Mouse (Mus musculus): ENCODE data around the gene Lhx8. TPM values are rescaled to one million over a fixed set of nuclear protein-coding genes. Genes with fewer than 3 reads are reported as not detected.

Gene Lhx8
- total RNA-seq, 2 experiments from 2014 or later: 0.52 to 1.2 TPM

- DNase-seq (ENCODE audit: low spot score in 2 of 2): no peak
Measured at GRCm38 (mm10) chr3:154327110-154327882, 3.2 kb downstream of the Lhx8 start.

- no peak for DNase-seq (ENCODE audit: low spot score in 2 of 2)
Measured at GRCm38 (mm10) chr3:154321921-154322574, 8.4 kb downstream of the Lhx8 start.

GRCm38 (mm10) chr3:154317651-154318248, 12.7 kb downstream of the Lhx8 start:
- no peak for DNase-seq (ENCODE audit: low spot score in 2 of 2)

DNA sequence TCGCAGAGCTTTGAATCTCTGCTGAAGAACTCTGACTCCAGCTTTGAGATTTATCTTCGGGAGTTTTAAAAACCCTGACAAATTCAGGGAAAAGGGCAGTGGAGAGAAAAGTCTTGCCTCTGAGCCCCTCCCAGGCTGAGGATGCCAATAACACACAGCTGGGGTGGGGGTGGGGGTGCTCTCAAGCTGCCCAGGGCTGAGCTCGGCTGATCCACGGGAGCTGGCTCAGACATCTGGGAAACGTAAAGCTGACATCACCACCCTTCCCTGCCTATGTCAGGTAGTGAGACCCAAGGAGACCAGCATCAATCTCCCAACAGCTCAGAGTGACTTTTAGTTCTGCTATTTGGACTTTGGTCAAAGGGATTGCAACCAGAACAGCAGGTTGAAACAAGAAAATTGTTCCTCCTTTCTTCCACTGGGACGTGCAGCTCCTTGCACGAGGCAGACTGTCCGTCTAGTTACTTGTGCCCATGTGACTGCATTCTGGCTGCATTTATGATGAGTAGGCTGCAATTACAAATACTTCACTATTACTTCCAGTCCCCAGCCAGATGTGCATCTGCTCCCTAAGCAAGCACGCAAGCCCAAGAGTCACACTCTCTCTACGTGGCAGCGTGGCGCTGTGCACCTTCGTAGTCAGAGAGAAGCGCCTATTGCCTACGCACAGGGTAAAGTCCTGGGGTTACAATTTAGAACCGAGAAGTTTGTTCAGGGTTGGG, 25.1 kb downstream of the Lhx8 start:
- no peak for DNase-seq (ENCODE audit: low spot score in 2 of 2)

DNA sequence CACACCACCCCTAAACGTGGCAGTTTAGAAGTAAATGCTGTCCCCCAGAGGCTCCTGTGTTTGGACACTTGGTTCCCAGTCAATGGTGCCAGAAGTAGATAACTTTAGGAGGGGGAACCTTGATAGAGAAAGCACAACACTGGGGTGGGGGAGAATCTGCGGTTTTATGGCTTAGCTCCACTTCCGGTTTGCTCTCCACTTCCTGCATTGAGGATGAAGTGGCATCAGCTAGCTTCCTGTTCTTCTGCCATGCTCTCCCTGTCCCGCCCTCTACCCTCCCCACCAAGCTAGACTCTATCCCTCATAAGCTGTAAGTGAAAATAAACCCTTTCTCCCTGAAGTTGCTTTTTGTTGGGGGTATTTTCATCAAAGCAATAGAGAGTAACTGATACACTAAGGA, 29.4 kb downstream of the Lhx8 start:
- no peak for DNase-seq (ENCODE audit: low spot score in 2 of 2)

GRCm38 (mm10) chr3:154300006-154300405, 30.5 kb downstream of the Lhx8 start:
- DNase-seq (ENCODE audit: low spot score in 2 of 2): no peak

DNA sequence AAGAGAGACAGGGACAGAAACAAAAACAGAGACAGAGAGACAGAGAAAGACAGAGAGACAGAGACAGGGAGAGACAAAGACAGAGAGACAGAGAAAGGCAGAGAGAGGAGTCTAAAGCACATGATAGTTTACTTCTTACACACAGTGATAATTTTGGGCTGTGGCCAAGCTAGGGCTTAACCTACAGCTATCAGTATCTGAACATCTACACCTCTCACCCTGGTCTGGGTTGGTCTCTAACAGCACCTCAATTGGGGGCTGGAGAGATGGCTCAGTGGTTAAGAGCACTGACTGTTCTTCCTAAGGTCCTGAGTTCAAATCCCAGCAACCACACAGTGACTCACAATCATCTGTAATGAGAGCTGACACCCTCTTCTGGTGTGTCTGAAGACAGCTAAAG, 32.0 kb downstream of the Lhx8 start:
- DNase-seq (ENCODE audit: low spot score in 2 of 2): no peak

DNA sequence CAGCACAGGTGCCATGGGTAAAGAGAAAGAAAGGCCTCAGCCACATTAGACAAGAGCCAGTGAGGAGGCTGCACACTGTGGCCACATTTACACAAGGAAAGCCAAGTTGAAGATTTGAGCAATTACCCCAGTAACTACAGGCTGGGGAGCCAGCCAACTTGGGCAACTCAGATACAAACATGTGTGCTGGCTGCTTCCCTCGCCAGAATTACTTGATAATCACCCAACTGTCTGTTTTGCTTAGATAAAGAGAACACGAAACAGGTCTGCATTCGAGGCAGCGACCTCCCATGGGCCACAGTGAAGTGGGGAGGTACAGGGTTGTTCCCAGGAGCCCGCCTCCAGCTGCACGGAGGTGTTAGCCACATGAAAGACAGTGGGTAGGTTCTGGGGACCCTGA, 33.0 kb downstream of the Lhx8 start:
- no peak for DNase-seq (ENCODE audit: low spot score in 2 of 2)

DNA sequence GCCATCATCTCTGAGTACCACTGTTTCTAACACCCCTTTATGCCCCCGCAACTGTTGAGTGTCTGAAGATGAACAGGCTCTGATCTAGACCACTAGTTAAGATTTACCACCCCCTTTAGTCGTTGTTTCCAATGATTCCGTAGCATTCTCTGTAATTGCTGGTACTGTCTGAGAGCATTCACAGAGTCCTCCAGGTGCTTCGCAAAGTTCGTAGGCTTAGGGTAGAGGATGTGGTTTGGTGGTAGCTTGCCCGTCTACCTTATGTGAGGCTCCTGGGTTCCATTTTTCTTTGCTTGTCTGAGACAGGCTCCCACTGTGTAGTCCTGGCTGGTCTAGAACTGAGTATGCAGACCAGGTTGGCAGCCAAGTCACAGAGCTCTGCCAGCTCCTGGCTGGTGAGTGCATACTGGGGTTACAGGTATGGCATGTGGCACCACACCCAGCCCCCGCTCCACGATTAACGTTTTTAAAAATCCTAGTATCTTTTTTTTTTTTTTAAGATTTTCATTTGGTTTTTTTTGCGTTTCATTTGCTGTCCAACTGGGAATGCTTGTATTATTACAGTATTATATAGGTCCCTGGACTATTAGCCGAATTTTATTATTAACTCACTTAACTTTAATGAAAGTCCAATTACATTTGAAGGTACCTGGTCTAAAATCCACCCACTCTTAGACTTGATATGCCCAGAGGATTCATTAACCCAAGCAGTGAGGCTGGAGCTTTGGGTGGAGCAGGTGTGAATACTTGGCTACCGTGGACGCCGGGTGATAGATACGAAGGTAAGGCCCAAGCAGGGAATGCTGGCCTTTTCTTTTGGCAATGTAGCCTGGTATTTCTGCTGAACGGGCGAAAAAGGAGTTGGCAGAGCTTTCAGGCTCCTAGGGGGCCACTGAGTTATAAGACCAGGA, 35.3 kb downstream of the Lhx8 start:
- no peak for DNase-seq (ENCODE audit: low spot score in 2 of 2)

DNA sequence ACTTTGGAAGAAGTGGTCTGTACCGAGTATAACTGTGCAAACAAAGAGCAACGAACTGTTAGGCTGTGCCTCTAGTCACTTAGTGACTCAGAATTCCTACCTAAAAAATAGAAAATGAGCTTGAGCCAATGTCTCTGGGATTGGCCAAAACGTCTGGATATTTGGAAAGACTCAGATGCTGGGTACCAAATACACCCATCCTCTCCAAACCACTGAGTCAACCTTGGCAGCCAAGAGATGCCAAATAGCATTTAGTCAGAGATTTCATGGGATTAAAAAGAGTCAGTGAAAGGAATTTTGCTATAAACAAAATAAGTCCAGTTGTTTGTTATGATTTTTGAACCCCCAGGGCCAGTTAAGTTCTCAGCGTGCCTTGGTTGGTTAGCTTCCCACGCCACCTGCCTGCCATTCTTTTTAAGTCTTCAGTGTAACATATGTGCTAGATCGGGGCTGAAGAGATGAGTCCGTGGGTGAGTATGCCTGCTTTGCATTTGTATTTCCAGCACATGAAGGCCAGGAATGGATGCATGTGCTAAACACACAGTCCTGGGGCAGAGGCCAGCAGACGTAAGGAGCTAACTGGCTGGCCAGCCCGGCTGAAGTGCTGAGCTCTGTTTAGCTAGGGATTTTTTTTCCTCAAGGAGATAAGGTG, 36.5 kb downstream of the Lhx8 start:
- DNase-seq (ENCODE audit: low spot score in 2 of 2): no peak

GRCm38 (mm10) chr3:154292126-154292525, 38.3 kb downstream of the Lhx8 start:
- DNase-seq (ENCODE audit: low spot score in 2 of 2): no peak

DNA sequence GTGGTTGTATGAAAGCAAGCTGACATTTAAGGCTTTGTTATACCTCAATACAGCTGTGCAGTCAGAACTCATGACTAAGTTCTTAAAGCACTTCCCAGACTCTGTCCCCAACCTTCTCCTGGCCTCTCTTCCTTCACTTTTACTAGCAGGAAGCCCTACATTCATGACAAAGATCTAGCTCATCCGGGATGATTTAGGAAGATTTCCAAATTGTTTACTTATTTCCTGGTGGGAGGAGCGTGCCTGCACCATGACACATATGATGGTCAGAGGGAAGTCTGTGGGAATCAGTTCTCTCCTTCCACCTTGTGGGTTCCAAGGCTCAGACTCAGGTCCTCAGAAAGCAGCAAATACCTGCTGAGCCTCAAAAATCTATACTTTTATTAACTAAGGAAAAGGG, 40.1 kb downstream of the Lhx8 start:
- no peak for DNase-seq (ENCODE audit: low spot score in 2 of 2)

GRCm38 (mm10) chr3:154288429-154289069, 41.9 kb downstream of the Lhx8 start:
- DNase-seq (ENCODE audit: low spot score in 2 of 2): no peak

GRCm38 (mm10) chr3:154287217-154287616, 43.2 kb downstream of the Lhx8 start:
- DNase-seq (ENCODE audit: low spot score in 2 of 2): no peak

- DNase-seq (ENCODE audit: low spot score in 2 of 2): no peak
Measured at GRCm38 (mm10) chr3:154285351-154285750, 45.1 kb downstream of the Lhx8 start.

- no peak for DNase-seq (ENCODE audit: low spot score in 2 of 2)
Measured at GRCm38 (mm10) chr3:154284260-154284659, 46.2 kb downstream of the Lhx8 start.

DNA sequence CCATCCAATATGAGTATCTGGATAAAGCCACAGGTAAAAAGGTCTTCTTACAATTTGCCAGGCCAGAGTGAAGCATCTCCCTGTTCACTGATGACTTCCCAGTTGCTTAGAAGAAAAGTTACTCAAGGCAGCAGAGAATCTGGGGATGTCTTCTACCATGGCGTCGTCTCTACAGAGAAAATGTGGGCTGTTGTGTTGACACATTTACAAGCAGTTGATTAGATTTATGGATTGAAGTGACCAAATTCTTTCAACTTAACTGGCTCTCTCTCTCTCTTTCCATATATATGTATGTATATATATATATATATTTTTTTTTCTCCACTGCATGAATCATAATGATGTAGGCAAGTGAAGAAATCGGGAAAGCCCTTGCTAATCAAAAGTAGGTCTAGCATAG, 55.8 kb downstream of the Lhx8 start:
- DNase-seq (ENCODE audit: low spot score in 2 of 2): no peak

- peak; percentile 53 to 60 for DNase-seq (ENCODE audit: low spot score in 2 of 2)
Measured at GRCm38 (mm10) chr3:154269757-154270366, 60.6 kb downstream of the Lhx8 start.

- DNase-seq (ENCODE audit: low spot score in 2 of 2): no peak
Measured at GRCm38 (mm10) chr3:154268313-154268712, 62.1 kb downstream of the Lhx8 start.

Data from gastrocnemius, postnatal 4 days (tissue).